Mouse (Mus musculus) CH12.LX (cell line): ENCODE measurements at regions not wholly inside any gene's neighbourhood (a gene's known extent, or its start where the extent isn't known, plus 50 kb on each side); places are given as distances from the start of the nearest gene placed in this dataset.

Experiments used
- DNase-seq: peaks from one replicate; pipeline ENCODE4 v3.0.0-alpha.2; 2013; ENCODE audit errors: extremely low read depth
- H3K27ac ChIP-seq: 2 replicates; pipeline ENCODE4 v1.5.1; 2012; ENCODE audit warnings: low read depth, mild to moderate bottlenecking, control low read depth, moderate library complexity; ENCODE audit not compliant: insufficient read depth
- H3K27me3 ChIP-seq: replicated peaks from 2 replicates; pipeline ENCODE3; 2012; ENCODE audit warnings: inconsistent platforms
- H3K36me3 ChIP-seq, 2 experiments: replicated peaks in 1 of 2; 2 replicates each; pipeline versions ENCODE3 to v1.6.1; 2012; ENCODE audit warnings: inconsistent platforms in 1 of 2, low read length in 1 of 2, mild to moderate bottlenecking in 1 of 2, mixed read lengths in 1 of 2, moderate library complexity in 1 of 2; ENCODE audit not compliant: control insufficient read depth in 1 of 2, insufficient read depth in 1 of 2
- H3K4me1 ChIP-seq, 2 experiments: 2 replicates each; pipeline ENCODE4 v1.6.1; 2012; ENCODE audit warnings: inconsistent platforms in 1 of 2, moderate library complexity in 1 of 2; ENCODE audit not compliant: insufficient read depth in 2 of 2, control insufficient read depth in 1 of 2
- H3K4me2 ChIP-seq: 2 replicates; pipeline ENCODE4 v1.6.1; 2012; ENCODE audit warnings: low read depth, mild to moderate bottlenecking, control low read depth; ENCODE audit not compliant: poor library complexity, insufficient read depth, severe bottlenecking
- H3K4me3 ChIP-seq, 3 experiments: fragments of 150-350 bp in 1 of 3; sonication (generic) in 1 of 3; replicated peaks in 1 of 3; 2 replicates each; pipeline versions ENCODE3 to v1.5.1; 2011 to 2012; ENCODE audit warnings: low read depth in 2 of 3, low read length in 2 of 3, mild to moderate bottlenecking in 2 of 3, moderate library complexity in 2 of 3, control low read depth in 1 of 3, improper control_type of control experiment in 1 of 3, inconsistent platforms in 1 of 3, mixed read lengths in 1 of 3; ENCODE audit not compliant: poor library complexity in 1 of 3
- H3K79me2 ChIP-seq: replicated peaks from 2 replicates; pipeline ENCODE4 v1.6.1; 2012; ENCODE audit warnings: mild to moderate bottlenecking, moderate library complexity; ENCODE audit not compliant: control insufficient read depth, poor library complexity, insufficient read depth, severe bottlenecking; ENCODE audit errors: extremely low read depth
- H3K9ac ChIP-seq: 2 replicates; pipeline ENCODE4 v1.6.1; 2012; ENCODE audit warnings: low read depth, mild to moderate bottlenecking, control low read depth, moderate library complexity; ENCODE audit not compliant: insufficient read depth
- H3K9me3 ChIP-seq: replicated peaks from 2 replicates; pipeline ENCODE3; 2012; ENCODE audit warnings: low read length, inconsistent platforms, mixed read lengths
- ELF1 ChIP-seq: IDR thresholded peaks from 2 replicates; pipeline ENCODE4 v1.6.1; 2014; ENCODE audit warnings: low read depth, mild to moderate bottlenecking, inconsistent platforms, low read length, improper control_type of control experiment
- GABPA ChIP-seq: IDR thresholded peaks from 2 replicates; pipeline ENCODE4 v1.6.1; 2012; ENCODE audit warnings: low read depth, low read length, improper control_type of control experiment, inconsistent platforms; ENCODE audit not compliant: insufficient replicate concordance
- IRF4 ChIP-seq: IDR thresholded peaks from 2 replicates; pipeline ENCODE4 v1.6.1; 2014; ENCODE audit warnings: low read depth, mild to moderate bottlenecking, inconsistent platforms, low read length, improper control_type of control experiment
- MAX ChIP-seq: IDR thresholded peaks from 2 replicates; pipeline ENCODE4 v1.6.1; 2011; ENCODE audit warnings: low read length, improper control_type of control experiment
- MAZ ChIP-seq: IDR thresholded peaks from 2 replicates; pipeline ENCODE4 v1.6.1; 2012; ENCODE audit warnings: low read depth, mild to moderate bottlenecking, inconsistent platforms, low read length, improper control_type of control experiment, moderate library complexity
- PAX5 ChIP-seq: IDR thresholded peaks from 2 replicates; pipeline ENCODE4 v1.6.1; 2012; ENCODE audit warnings: low read length, inconsistent platforms, mixed read lengths
- POLR2A ChIP-seq: IDR thresholded peaks from 2 replicates; pipeline ENCODE4 v1.6.1; 2011; ENCODE audit warnings: low read depth, mild to moderate bottlenecking, improper control_type of control experiment, low read length
- RCOR1 ChIP-seq: conservative IDR thresholded peaks from 2 replicates; pipeline ENCODE4 v1.6.1; 2012; ENCODE audit warnings: low read depth, mild to moderate bottlenecking, inconsistent platforms, low read length, improper control_type of control experiment
- SMC3 ChIP-seq: IDR thresholded peaks from 2 replicates; pipeline ENCODE4 v1.6.1; 2011; ENCODE audit warnings: low read depth, low read length, improper control_type of control experiment
- ZNF384 ChIP-seq: IDR thresholded peaks from 2 replicates; pipeline ENCODE4 v1.6.1; 2012; ENCODE audit warnings: low read depth, low read length, improper control_type of control experiment, inconsistent platforms
- dilution Hi-C: fragments of 300-500 bp; cut with MboI; formaldehyde crosslinking; loops from 2 replicates; pipeline ENCODE4 v1.14.3; 2020; ENCODE audit warnings: low sequenced_read_pairs; ENCODE audit not compliant: extremely low pct_unique_long_range_greater_than_20kb, extremely low pct_ligation_motif_present
- in situ Hi-C: fragments of 300-500 bp; cut with MboI; formaldehyde crosslinking; loops from 3 replicates; pipeline ENCODE4 v1.14.3; 2019; ENCODE audit warnings: low sequenced_read_pairs, low pct_ligation_motif_present, low pct_unique_long_range_greater_than_20kb, mixed read lengths

- no peak for DNase-seq
- Histone ChIP-seq H3K4me2 (no peak overlapping the region), H3K4me3 (no peak overlapping the region), H3K9ac (no peak overlapping the region), H3K79me2 (no peaks in the 10 kb centered on the region), H3K36me3 (no peaks in the 10 kb centered on the region), H3K27ac (no peak overlapping the region), H3K9me3 (peaks cover 38% of the 10 kb centered on the region), H3K27me3 (no peaks in the 10 kb centered on the region)
- in situ Hi-C loops = no loop called here
- dilution Hi-C loops = no loop called here
- no peak for TF ChIP-seq MAX
- no peak for TF ChIP-seq SMC3
- no peak for TF ChIP-seq GABPA
- TF ChIP-seq RCOR1 = no peak
- no peak for TF ChIP-seq MAZ
- no peak for TF ChIP-seq ZNF384
- no peak for TF ChIP-seq ELF1
- TF ChIP-seq POLR2A = no peak
- TF ChIP-seq PAX5 = no peak
- no peak for TF ChIP-seq IRF4
- TF ChIP-seq, all 38 proteins: peak for 0
- no peaks in the 10 kb centered on the region for H3K4me1 ChIP-seq
These were observed 160.4 kb upstream of the Gm10192 start for GRCm38 (mm10) chr4:97343378-97343777.
